Mouse (Mus musculus): ENCODE measurements around the gene Plch1. TPM values are rescaled to one million over a fixed set of nuclear protein-coding genes. Genes with fewer than 3 reads are reported as not detected.

Plch1 gene
- total and polyA plus RNA-seq, 3 experiments, result 0.38 TPM; not detected in 2

GRCm38 (mm10) chr3:63849765-63850346 lies 49.4 kb downstream of the Plch1 start:
- Histone ChIP-seq H3K9me3 (replicated peaks) (no peaks in the 10 kb centered on the region), H3K27me3 (ENCODE audit: insufficient read depth, low read length) (no peaks in the 10 kb centered on the region; the same call in 1 of the 2 replicates), H3K4me3 (ENCODE audit: low read depth, low read length) (no peak overlapping the region), H3K36me3 (replicated peaks) (no peaks in the 10 kb centered on the region), H3K4me1 (ENCODE audit: insufficient read depth, low read depth, low read length) (no peaks in the 10 kb centered on the region)
- no peak for ATAC-seq (ENCODE audit: extremely low read depth, insufficient number of reproducible peaks, low FRiP score, poor library complexity, severe bottlenecking)
- TF ChIP-seq POLR2AphosphoS5 (IDR thresholded peaks at IDR 0.05; ENCODE audit: insufficient replicate concordance, low read depth, low read length), result no peak
- TF ChIP-seq GATA2 (IDR thresholded peaks at IDR 0.05; ENCODE audit: borderline replicate concordance, low read depth, low read length), result no peak
- no peak for TF ChIP-seq CTCF (IDR thresholded peaks at IDR 0.05; ENCODE audit: low read depth, low read length)
- no peak for TF ChIP-seq TAL1 (conservative IDR thresholded peaks at IDR 0.05; ENCODE audit: low read depth, low read length)
- no peak for TF ChIP-seq GATA1 (IDR thresholded peaks at IDR 0.05; ENCODE audit: borderline replicate concordance, low read length)
- DNase-seq (ENCODE audit: low spot score), result no peak

GRCm38 (mm10) chr3:63844141-63844540 lies 55.1 kb downstream of the Plch1 start:
- Histone ChIP-seq H3K4me1 (ENCODE audit: insufficient read depth, low read depth, low read length) (no peaks in the 10 kb centered on the region), H3K27me3 (ENCODE audit: insufficient read depth, low read length) (no peaks in the 10 kb centered on the region; the same call in 1 of the 2 replicates), H3K4me3 (ENCODE audit: low read depth, low read length) (no peak overlapping the region), H3K36me3 (replicated peaks) (no peaks in the 10 kb centered on the region), H3K9me3 (replicated peaks) (no peaks in the 10 kb centered on the region)
- DNase-seq (ENCODE audit: low spot score) (no peak), ATAC-seq (ENCODE audit: extremely low read depth, insufficient number of reproducible peaks, low FRiP score, poor library complexity, severe bottlenecking) (no peak)
- TF ChIP-seq GATA1 (IDR thresholded peaks at IDR 0.05; ENCODE audit: borderline replicate concordance, low read length), result no peak
- no peak for TF ChIP-seq GATA2 (IDR thresholded peaks at IDR 0.05; ENCODE audit: borderline replicate concordance, low read depth, low read length)
- no peak for TF ChIP-seq TAL1 (conservative IDR thresholded peaks at IDR 0.05; ENCODE audit: low read depth, low read length)
- TF ChIP-seq CTCF (IDR thresholded peaks at IDR 0.05; ENCODE audit: low read depth, low read length), result no peak
- no peak for TF ChIP-seq POLR2AphosphoS5 (IDR thresholded peaks at IDR 0.05; ENCODE audit: insufficient replicate concordance, low read depth, low read length)

- Histone ChIP-seq H3K36me3 (replicated peaks) (no peaks in the 10 kb centered on the region), H3K4me1 (ENCODE audit: insufficient read depth, low read depth, low read length) (no peaks in the 10 kb centered on the region), H3K4me3 (ENCODE audit: low read depth, low read length) (no peak overlapping the region), H3K27me3 (ENCODE audit: insufficient read depth, low read length) (no peaks in the 10 kb centered on the region; the same call in 1 of the 2 replicates), H3K9me3 (replicated peaks) (no peaks in the 10 kb centered on the region)
- TF ChIP-seq GATA1 (IDR thresholded peaks at IDR 0.05; ENCODE audit: borderline replicate concordance, low read length), result no peak
- no peak for TF ChIP-seq GATA2 (IDR thresholded peaks at IDR 0.05; ENCODE audit: borderline replicate concordance, low read depth, low read length)
- TF ChIP-seq CTCF (IDR thresholded peaks at IDR 0.05; ENCODE audit: low read depth, low read length), result no peak
- TF ChIP-seq POLR2AphosphoS5 (IDR thresholded peaks at IDR 0.05; ENCODE audit: insufficient replicate concordance, low read depth, low read length), result no peak
- ATAC-seq (ENCODE audit: extremely low read depth, insufficient number of reproducible peaks, low FRiP score, poor library complexity, severe bottlenecking) (no peak), DNase-seq (ENCODE audit: low spot score) (no peak)
Observed at GRCm38 (mm10) chr3:63842436-63842835, 56.8 kb downstream of the Plch1 start.

GRCm38 (mm10) chr3:63837750-63838149 lies 61.5 kb downstream of the Plch1 start:
- no peak for DNase-seq (ENCODE audit: low spot score)
- Histone ChIP-seq H3K4me3 (ENCODE audit: low read depth, low read length) (no peak overlapping the region), H3K36me3 (replicated peaks) (no peaks in the 10 kb centered on the region), H3K9me3 (replicated peaks) (no peaks in the 10 kb centered on the region), H3K4me1 (ENCODE audit: insufficient read depth, low read depth, low read length) (no peaks in the 10 kb centered on the region), H3K27me3 (ENCODE audit: insufficient read depth, low read length) (no peaks in the 10 kb centered on the region)
- TF ChIP-seq POLR2AphosphoS5 (IDR thresholded peaks at IDR 0.05; ENCODE audit: insufficient replicate concordance, low read depth, low read length) (no peak), TAL1 (conservative IDR thresholded peaks at IDR 0.05; ENCODE audit: low read depth, low read length) (no peak), CTCF (IDR thresholded peaks at IDR 0.05; ENCODE audit: low read depth, low read length) (no peak), GATA1 (IDR thresholded peaks at IDR 0.05; ENCODE audit: borderline replicate concordance, low read length) (no peak), GATA2 (IDR thresholded peaks at IDR 0.05; ENCODE audit: borderline replicate concordance, low read depth, low read length) (no peak)
- no peak for ATAC-seq (ENCODE audit: extremely low read depth, insufficient number of reproducible peaks, low FRiP score, poor library complexity, severe bottlenecking)

- Histone ChIP-seq H3K36me3 (replicated peaks) (no peaks in the 10 kb centered on the region), H3K4me3 (ENCODE audit: low read depth, low read length) (no peak overlapping the region), H3K9me3 (replicated peaks) (no peaks in the 10 kb centered on the region), H3K27me3 (ENCODE audit: insufficient read depth, low read length) (no peaks in the 10 kb centered on the region), H3K4me1 (ENCODE audit: insufficient read depth, low read depth, low read length) (no peaks in the 10 kb centered on the region)
- no peak for TF ChIP-seq POLR2AphosphoS5 (IDR thresholded peaks at IDR 0.05; ENCODE audit: insufficient replicate concordance, low read depth, low read length)
- TF ChIP-seq GATA2 (IDR thresholded peaks at IDR 0.05; ENCODE audit: borderline replicate concordance, low read depth, low read length), result no peak
- TF ChIP-seq CTCF (IDR thresholded peaks at IDR 0.05; ENCODE audit: low read depth, low read length), result no peak
- TF ChIP-seq GATA1 (IDR thresholded peaks at IDR 0.05; ENCODE audit: borderline replicate concordance, low read length), result no peak
- TF ChIP-seq TAL1 (conservative IDR thresholded peaks at IDR 0.05; ENCODE audit: low read depth, low read length), result no peak
- ATAC-seq (ENCODE audit: extremely low read depth, insufficient number of reproducible peaks, low FRiP score, poor library complexity, severe bottlenecking), result no peak
- DNase-seq (ENCODE audit: low spot score), result no peak
Observed at GRCm38 (mm10) chr3:63836937-63837632, 62.2 kb downstream of the Plch1 start.

GRCm38 (mm10) chr3:63835816-63836215 lies 63.5 kb downstream of the Plch1 start:
- Histone ChIP-seq H3K27me3 (ENCODE audit: insufficient read depth, low read length) (no peaks in the 10 kb centered on the region), H3K9me3 (replicated peaks) (no peaks in the 10 kb centered on the region), H3K4me3 (ENCODE audit: low read depth, low read length) (no peak overlapping the region), H3K4me1 (ENCODE audit: insufficient read depth, low read depth, low read length) (no peaks in the 10 kb centered on the region), H3K36me3 (replicated peaks) (no peaks in the 10 kb centered on the region)
- no peak for DNase-seq (ENCODE audit: low spot score)
- TF ChIP-seq GATA2 (IDR thresholded peaks at IDR 0.05; ENCODE audit: borderline replicate concordance, low read depth, low read length) (no peak), GATA1 (IDR thresholded peaks at IDR 0.05; ENCODE audit: borderline replicate concordance, low read length) (no peak), CTCF (IDR thresholded peaks at IDR 0.05; ENCODE audit: low read depth, low read length) (no peak), POLR2AphosphoS5 (IDR thresholded peaks at IDR 0.05; ENCODE audit: insufficient replicate concordance, low read depth, low read length) (no peak), TAL1 (conservative IDR thresholded peaks at IDR 0.05; ENCODE audit: low read depth, low read length) (no peak)
- no peak for ATAC-seq (ENCODE audit: extremely low read depth, insufficient number of reproducible peaks, low FRiP score, poor library complexity, severe bottlenecking)

All from G1E (cell line).